Mouse (Mus musculus) heart, embryonic 14.5 days (tissue): Measurements from ENCODE around the gene Gdi2. TPM values are rescaled to one million over a fixed set of nuclear protein-coding genes. Genes with fewer than 3 reads are reported as not detected.

ENCODE experiments used
- ATAC-seq: fragments of 200-750 bp; cut with Nextera tagmentation; 2 replicates; pipeline ENCODE4 v1.8.0; 2017; ENCODE audit warnings: low read depth, moderate TSS enrichment; ENCODE audit not compliant: insufficient number of reproducible peaks, insufficient read depth, low FRiP score
- H3K27ac ChIP-seq, 2 experiments: fragments of 200-500 bp in 1 of 2; fragments of 300-500 bp in 1 of 2; sonication (generic) in 1 of 2; replicated peaks in 1 of 2; 2 replicates each; pipeline ENCODE4 v1.5.1; 2012 to 2014; ENCODE audit warnings: low read depth in 2 of 2, low read length in 2 of 2, control low read depth in 1 of 2, mild to moderate bottlenecking in 1 of 2, mixed read lengths in 1 of 2; ENCODE audit not compliant: control insufficient read depth in 1 of 2, insufficient read depth in 1 of 2
- H3K27me3 ChIP-seq: fragments of 300-500 bp; sonication (generic); 2 replicates; pipeline ENCODE4 v1.6.1; 2014; ENCODE audit warnings: mild to moderate bottlenecking, low read length, control low read depth; ENCODE audit not compliant: control insufficient read depth, insufficient read depth
- H3K36me3 ChIP-seq: fragments of 300-500 bp; sonication (generic); 2 replicates; pipeline ENCODE4 v1.6.1; 2014; ENCODE audit warnings: mild to moderate bottlenecking, control low read depth, low read length, mixed read lengths; ENCODE audit not compliant: control insufficient read depth, insufficient read depth
- H3K4me1 ChIP-seq, 2 experiments: fragments of 200-500 bp in 1 of 2; fragments of 300-500 bp in 1 of 2; sonication (generic) in 1 of 2; 2 replicates each; pipeline ENCODE4 v1.6.1; 2012 to 2014; ENCODE audit warnings: low read length in 2 of 2, control low read depth in 1 of 2, mixed read lengths in 1 of 2; ENCODE audit not compliant: control insufficient read depth in 2 of 2, insufficient read depth in 2 of 2
- H3K4me2 ChIP-seq: fragments of 300-500 bp; sonication (generic); 2 replicates; pipeline ENCODE4 v1.6.1; 2014; ENCODE audit warnings: mild to moderate bottlenecking, low read length
- H3K4me3 ChIP-seq, 2 experiments: fragments of 200-500 bp in 1 of 2; fragments of 300-500 bp in 1 of 2; sonication (generic) in 1 of 2; 2 replicates each; pipeline ENCODE4 v1.5.1; 2012 to 2014; ENCODE audit warnings: low read length in 2 of 2, mild to moderate bottlenecking in 2 of 2, control low read depth in 1 of 2, low read depth in 1 of 2, moderate library complexity in 1 of 2; ENCODE audit not compliant: control insufficient read depth in 1 of 2, insufficient read depth in 1 of 2
- H3K9ac ChIP-seq: fragments of 300-500 bp; sonication (generic); 2 replicates; pipeline ENCODE4 v1.6.1; 2014; ENCODE audit warnings: mild to moderate bottlenecking, low read length
- H3K9me3 ChIP-seq: fragments of 300-500 bp; sonication (generic); 2 replicates; pipeline ENCODE4 v1.6.1; 2016; ENCODE audit warnings: low read length, control low read depth; ENCODE audit not compliant: control insufficient read depth
- WGBS: fragments of 180-500 bp; shearing (Covaris S2); extraction: QIAGEN DNeasy Blood & Tissue Kit; methylation state at CpG from one replicate; pipeline ENCODE4 v1.1.7; 2014; 5-methylcytosine and 5-hydroxymethylcytosine counted together
- polyA plus RNA-seq: library from polyadenylated mRNA; unstranded; fragments of >200 nt; fragmentation: Nextera tagmentation; extraction: Ambion mirVana; gene quantifications from 2 replicates; pipeline ENCODE4 v1.2.1, GENCODE M21; 2014

Gene Gdi2
- polyA plus RNA-seq, 1 experiment from 2014 or later, result 361 TPM

DNA sequence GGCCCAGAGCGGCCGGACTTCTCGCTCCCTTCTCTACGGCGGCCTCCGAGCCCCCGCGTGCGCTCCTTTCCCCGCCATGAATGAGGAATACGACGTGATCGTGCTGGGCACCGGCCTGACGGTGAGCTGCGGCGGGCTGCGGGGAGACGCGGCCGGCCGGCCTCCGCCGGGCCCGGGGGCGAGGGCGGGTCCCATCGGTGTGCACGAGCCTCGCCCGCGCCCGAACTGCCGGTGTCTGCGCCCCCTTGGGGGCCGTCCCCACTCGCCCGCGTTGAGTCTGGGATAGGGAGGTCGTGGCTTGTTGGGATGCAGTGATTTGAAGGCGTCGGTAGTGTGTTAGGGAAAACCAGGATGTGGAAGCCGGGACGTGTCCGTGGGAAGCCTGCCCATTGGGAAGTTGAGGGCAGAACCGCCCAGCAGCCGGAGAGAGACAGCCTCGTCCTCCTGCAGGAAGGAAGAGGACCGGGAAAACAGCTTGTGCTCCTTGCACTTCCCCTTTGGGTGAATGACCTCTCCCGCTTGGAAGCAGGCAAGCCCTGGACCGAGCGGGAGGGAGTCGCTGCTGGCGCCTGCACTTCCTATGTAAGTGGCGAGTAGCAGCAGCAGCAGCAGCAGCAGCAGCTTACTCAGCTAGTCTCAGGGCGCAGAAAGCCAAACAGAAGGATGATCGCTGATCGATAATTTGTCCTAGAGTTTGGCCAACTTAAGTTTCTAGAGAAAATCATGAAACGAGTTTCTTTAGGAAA, 533 bp downstream of the Gdi2 start:
- Histone ChIP-seq H3K27me3 (no peaks in the 10 kb centered on the region), H3K9ac (peak overlapping the region; percentile 99), H3K9me3 (no peaks in the 10 kb centered on the region), H3K36me3 (peaks cover 8% of the 10 kb centered on the region; the same call in 1 of the 2 replicates), H3K27ac (peak overlapping the region; percentile 97 to 100), H3K4me1 (peaks cover 2 to 28% of the 10 kb centered on the region in 2 experiments), H3K4me3 (peak overlapping the region; percentile 80 to 97), H3K4me2 (peak overlapping the region; percentile 91)
- under 1% methylated on average over 59 of the region's 59 CpGs for WGBS
- ATAC-seq, result peak; percentile 50

DNA sequence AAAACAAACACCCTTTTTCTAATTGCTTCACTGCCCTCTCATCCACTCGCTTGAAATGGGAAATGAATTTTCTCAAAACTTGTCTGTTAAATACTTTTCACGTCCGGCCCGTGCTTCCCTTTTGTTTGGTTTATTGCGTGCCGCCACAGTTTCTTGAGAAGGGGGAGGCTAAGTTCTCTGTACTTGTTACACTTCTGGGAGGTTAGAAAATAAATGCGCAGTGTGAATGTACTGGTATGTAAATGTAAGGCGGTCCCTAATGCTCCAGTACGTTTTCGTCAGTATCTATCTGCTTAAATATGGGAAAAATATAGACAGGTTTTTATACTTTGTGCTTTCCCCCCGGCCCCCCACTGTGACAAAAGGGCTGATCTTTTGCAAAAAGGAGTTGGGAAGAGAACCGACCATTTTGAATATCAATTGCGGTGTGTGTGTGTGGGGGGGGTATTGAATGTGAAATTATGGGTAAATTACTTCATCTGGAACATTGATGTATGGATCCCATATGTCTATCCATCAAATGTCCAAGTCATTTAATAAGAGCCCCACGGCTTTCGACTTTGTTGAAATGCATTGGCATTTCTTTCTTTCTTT, 1.2 kb downstream of the Gdi2 start:
- H3K36me3 ChIP-seq, result peaks cover 8% of the 10 kb centered on the region; the same call in 1 of the 2 replicates
- peak overlapping the region; percentile 97 to 100 for H3K27ac ChIP-seq
- H3K9me3 ChIP-seq, result no peaks in the 10 kb centered on the region
- ATAC-seq, result no peak
- WGBS, result 3% methylated on average over 15 of the region's 15 CpGs
- peak overlapping the region; percentile 80 to 97 for H3K4me3 ChIP-seq
- H3K4me2 ChIP-seq, result peak overlapping the region; percentile 91
- peaks cover 2 to 28% of the 10 kb centered on the region in 2 experiments for H3K4me1 ChIP-seq
- no peaks in the 10 kb centered on the region for H3K27me3 ChIP-seq
- peak overlapping the region; percentile 99 for H3K9ac ChIP-seq

DNA sequence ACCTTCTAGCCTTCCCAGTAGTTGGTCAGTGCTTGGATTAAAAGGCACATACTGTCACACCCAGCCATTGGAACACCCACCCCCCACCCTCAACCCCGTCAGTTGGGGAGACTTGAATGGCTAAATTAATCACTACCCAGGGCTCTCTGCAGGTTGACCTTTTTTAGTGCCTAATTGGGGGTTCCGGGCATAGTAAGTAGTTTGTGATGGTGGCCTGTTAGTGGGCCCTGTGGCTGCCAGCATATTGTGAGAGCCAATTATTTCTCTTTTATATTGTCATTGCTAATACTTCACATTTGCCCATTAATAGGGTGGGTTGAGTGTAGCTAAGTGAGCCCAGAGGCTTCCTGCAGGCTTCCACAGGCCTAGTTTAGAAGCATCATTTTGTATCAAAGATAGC, 2.3 kb downstream of the Gdi2 start:
- H3K9me3 ChIP-seq, result no peaks in the 10 kb centered on the region
- no peak for ATAC-seq

DNA sequence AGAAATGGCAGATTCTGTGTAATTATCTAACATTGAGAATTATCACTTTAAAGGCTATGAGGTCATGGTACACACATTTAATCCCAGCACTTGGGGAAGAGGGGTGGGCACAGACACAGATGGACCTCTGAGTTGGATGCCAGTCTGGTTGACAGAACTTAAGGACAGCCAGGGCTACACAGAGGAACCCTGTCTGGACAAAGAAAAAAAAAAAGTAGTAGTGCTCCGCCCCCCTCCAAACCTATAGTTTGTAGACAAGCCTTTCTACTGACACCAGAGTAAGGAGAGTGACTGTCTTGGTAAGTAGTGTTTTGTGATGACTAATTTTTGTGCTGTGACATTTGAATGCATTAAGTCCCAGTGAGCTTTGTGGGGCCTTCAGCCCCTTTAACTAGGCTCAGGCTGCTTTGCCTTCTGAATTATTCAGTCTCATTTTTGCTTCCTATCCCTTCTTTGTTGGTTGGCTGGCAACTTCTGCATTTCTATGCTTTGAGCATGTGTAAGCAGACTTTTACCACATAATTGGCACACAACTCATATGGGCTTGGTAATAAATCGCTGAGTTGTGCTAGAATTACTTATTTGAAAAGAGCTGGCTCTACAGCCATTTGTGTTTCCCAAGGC, 3.4 kb downstream of the Gdi2 start:
- no peaks in the 10 kb centered on the region for H3K27me3 ChIP-seq
- peak overlapping the region; percentile 91 for H3K4me2 ChIP-seq
- no peak overlapping the region for H3K27ac ChIP-seq
- 85% methylated on average over 2 of the region's 2 CpGs for WGBS
- no peak overlapping the region for H3K4me3 ChIP-seq
- H3K9me3 ChIP-seq, result no peaks in the 10 kb centered on the region
- peaks cover 8% of the 10 kb centered on the region; the same call in 1 of the 2 replicates for H3K36me3 ChIP-seq
- peaks cover 8 to 46% of the 10 kb centered on the region in 2 experiments for H3K4me1 ChIP-seq
- no peak for ATAC-seq
- H3K9ac ChIP-seq, result 0 out of 2 replicates have a peak overlapping the region, but pooled peaks have one; percentile 12

More for the DNA sequence above, 2.3 kb downstream of the Gdi2 start:
- H3K4me1 ChIP-seq, result peaks cover 4 to 36% of the 10 kb centered on the region in 2 experiments
- H3K4me2 ChIP-seq, result peak overlapping the region; percentile 91
- H3K4me3 ChIP-seq, result peak overlapping the region in 1 of 2 experiments; percentile 97; a peak in 2 of 4 replicates
- H3K9ac ChIP-seq, result peak overlapping the region; percentile 48
- H3K27me3 ChIP-seq, result no peaks in the 10 kb centered on the region
- peaks cover 8% of the 10 kb centered on the region; the same call in 1 of the 2 replicates for H3K36me3 ChIP-seq
- no peak overlapping the region for H3K27ac ChIP-seq
- WGBS, result 55% methylated on average over 2 of the region's 2 CpGs

DNA sequence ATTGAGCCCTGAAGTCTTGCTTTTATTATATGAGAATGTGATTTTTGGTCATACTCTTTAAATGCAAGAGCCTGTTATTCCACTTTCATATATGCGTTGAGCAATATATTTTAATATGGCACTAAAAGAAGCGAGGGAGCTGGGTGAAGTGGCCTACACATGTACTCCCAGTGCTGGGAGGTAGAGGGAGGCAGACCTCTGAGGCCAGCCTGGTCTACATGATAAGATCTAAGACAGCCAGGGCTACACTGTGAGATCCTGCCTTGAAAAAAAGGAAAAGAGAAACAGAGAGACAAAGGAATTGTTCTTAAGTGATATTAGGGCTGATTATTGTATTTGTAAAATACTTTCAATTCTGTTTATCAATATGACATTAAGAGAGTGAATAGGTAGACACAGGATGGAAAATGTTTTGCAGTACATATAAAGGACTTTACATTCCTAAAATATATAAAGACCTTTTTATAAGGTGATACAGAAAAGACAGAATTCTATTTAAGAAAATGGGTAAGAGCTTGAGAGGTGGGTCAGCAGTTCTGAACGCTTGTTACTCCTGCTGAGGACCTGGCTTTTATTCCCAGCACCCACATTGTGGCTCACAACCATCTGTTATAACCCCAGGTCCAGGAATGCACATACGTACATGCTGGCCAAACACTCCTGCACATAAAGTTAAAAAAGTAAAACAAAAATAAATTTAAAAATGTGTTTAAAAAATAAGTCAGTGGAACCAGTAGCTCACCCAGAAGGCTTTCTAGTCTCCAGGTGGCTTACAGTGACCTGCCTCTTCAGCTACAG, 6.4 kb downstream of the Gdi2 start:
- Histone ChIP-seq H3K4me1 (peaks cover 8 to 41% of the 10 kb centered on the region in 2 experiments), H3K4me3 (no peak overlapping the region), H3K36me3 (peaks cover 17% of the 10 kb centered on the region), H3K27me3 (no peaks in the 10 kb centered on the region), H3K27ac (no peak overlapping the region; a peak in 1 of 4 replicates), H3K9me3 (no peaks in the 10 kb centered on the region), H3K9ac (no peak overlapping the region), H3K4me2 (no peak overlapping the region)
- ATAC-seq, result no peak
- 91% methylated on average over 4 of the region's 4 CpGs for WGBS

DNA sequence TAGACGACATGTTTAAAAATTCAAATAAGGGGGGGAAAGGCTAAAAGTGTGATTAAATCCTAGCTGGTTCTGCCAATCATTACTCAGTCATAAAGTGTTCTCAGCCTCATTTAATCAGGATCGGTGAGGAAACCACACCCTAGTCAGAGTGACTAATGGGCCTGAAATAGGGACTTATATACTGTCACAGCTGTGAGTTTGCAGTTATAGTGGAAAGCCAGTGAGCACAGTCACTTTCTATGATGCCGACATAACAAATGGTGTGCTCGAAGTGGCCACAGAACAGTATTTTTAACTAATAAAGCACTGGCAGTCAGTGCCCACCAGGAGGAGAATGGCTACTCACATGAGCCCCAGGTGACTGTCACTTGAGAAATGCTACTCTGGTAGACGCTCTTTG, 7.1 kb downstream of the Gdi2 start:
- Histone ChIP-seq H3K27ac (peak overlapping the region in 1 of 2 experiments; percentile 49; a peak in 3 of 4 replicates), H3K9ac (no peak overlapping the region; the same call in 1 of the 2 replicates), H3K9me3 (no peaks in the 10 kb centered on the region), H3K36me3 (peaks cover 22% of the 10 kb centered on the region), H3K4me1 (peaks cover 8 to 34% of the 10 kb centered on the region in 2 experiments), H3K27me3 (no peaks in the 10 kb centered on the region), H3K4me3 (no peak overlapping the region), H3K4me2 (no peak overlapping the region)
- ATAC-seq, result no peak
- 64% methylated on average over 5 of the region's 5 CpGs for WGBS

DNA sequence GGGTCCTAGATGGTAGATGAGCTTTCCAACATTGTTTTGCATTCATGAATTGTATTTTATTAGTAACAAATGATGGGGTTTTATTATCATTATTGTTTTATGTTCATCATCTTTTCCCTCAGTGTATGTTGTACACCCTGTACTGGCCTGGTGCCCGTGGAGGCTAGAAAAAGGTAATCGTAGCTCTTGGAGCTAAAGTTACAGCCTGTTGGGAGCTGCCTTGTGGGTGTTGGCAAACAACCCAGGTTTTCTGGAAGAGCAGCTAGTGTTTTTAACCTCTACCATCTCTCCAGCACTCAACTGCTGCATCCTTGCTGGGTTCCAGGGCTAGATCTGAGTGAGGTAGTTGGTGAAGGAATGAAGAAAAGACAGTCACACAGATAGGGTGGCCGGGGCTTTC, 9.5 kb downstream of the Gdi2 start:
- Histone ChIP-seq H3K27me3 (no peaks in the 10 kb centered on the region), H3K36me3 (peaks cover 35% of the 10 kb centered on the region), H3K4me2 (no peak overlapping the region), H3K27ac (no peak overlapping the region), H3K4me3 (no peak overlapping the region), H3K9me3 (no peaks in the 10 kb centered on the region), H3K4me1 (peaks cover 6 to 19% of the 10 kb centered on the region in 2 experiments), H3K9ac (no peak overlapping the region)
- ATAC-seq, result no peak
- WGBS, result 68% methylated on average over 3 of the region's 3 CpGs
